Mouse (Mus musculus) intestine, postnatal 0 days (tissue): ENCODE measurements around the gene Ccnl2. TPM values are rescaled to one million over a fixed set of nuclear protein-coding genes. Genes with fewer than 3 reads are reported as not detected.

Source experiments
- ATAC-seq: fragments of 200-750 bp; cut with Nextera tagmentation; 2 replicates; pipeline ENCODE4 v1.8.0; 2017; ENCODE audit warnings: mild to moderate bottlenecking, moderate TSS enrichment, moderate library complexity
- H3K27ac ChIP-seq: fragments of 300-500 bp; sonication (generic); 2 replicates; pipeline ENCODE4 v1.5.1; 2014; ENCODE audit warnings: mild to moderate bottlenecking, low read depth, low read length, moderate library complexity
- H3K27me3 ChIP-seq: fragments of 300-500 bp; sonication (generic); replicated peaks from 2 replicates; pipeline ENCODE4 v1.6.1; 2014; ENCODE audit warnings: low read length, mixed read lengths; ENCODE audit not compliant: control insufficient read depth, insufficient read depth
- H3K36me3 ChIP-seq: fragments of 300-500 bp; sonication (generic); 2 replicates; pipeline ENCODE4 v1.6.1; 2014; ENCODE audit warnings: mild to moderate bottlenecking, moderate library complexity; ENCODE audit not compliant: control insufficient read depth, insufficient read depth
- H3K4me1 ChIP-seq: fragments of 300-500 bp; sonication (generic); replicated peaks from 2 replicates; pipeline ENCODE4 v1.6.1; 2014; ENCODE audit warnings: antibody characterized with exemption, low read length, mixed read lengths; ENCODE audit not compliant: control insufficient read depth, insufficient read depth
- H3K4me2 ChIP-seq: fragments of 300-500 bp; sonication (generic); replicated peaks from 2 replicates; pipeline ENCODE4 v1.6.1; 2014; ENCODE audit warnings: low read depth, mild to moderate bottlenecking, moderate library complexity
- H3K4me3 ChIP-seq: fragments of 300-500 bp; sonication (generic); 2 replicates; pipeline ENCODE4 v1.5.1; 2014; ENCODE audit warnings: low read depth, low read length
- H3K9ac ChIP-seq: fragments of 300-500 bp; sonication (generic); 2 replicates; pipeline ENCODE4 v1.6.1; 2014; ENCODE audit warnings: mild to moderate bottlenecking, low read depth, low read length
- H3K9me3 ChIP-seq: fragments of 300-500 bp; sonication (generic); 2 replicates; pipeline ENCODE4 v1.6.1; 2016; ENCODE audit warnings: mixed run types; ENCODE audit not compliant: control insufficient read depth
- CTCF ChIP-seq: sonication (generic); IDR thresholded peaks from 2 replicates; pipeline ENCODE4 v1.5.1; 2016; ENCODE audit warnings: low read depth, mild to moderate bottlenecking, control low read depth, antibody characterized with exemption, moderate library complexity
- WGBS: fragments of 180-500 bp; shearing (Covaris S2); extraction: QIAGEN DNeasy Blood & Tissue Kit; methylation state at CpG from one replicate; pipeline ENCODE4 v1.1.7; 2014; 5-methylcytosine and 5-hydroxymethylcytosine counted together
- polyA plus RNA-seq: library from polyadenylated mRNA; unstranded; fragments of >200 nt; fragmentation: Nextera tagmentation; extraction: Ambion mirVana; gene quantifications from 2 replicates; pipeline ENCODE4 v1.2.1, GENCODE M21; 2015

The Ccnl2 gene
- polyA plus RNA-seq, 1 experiment from 2014 or later, result 54.7 TPM

DNA sequence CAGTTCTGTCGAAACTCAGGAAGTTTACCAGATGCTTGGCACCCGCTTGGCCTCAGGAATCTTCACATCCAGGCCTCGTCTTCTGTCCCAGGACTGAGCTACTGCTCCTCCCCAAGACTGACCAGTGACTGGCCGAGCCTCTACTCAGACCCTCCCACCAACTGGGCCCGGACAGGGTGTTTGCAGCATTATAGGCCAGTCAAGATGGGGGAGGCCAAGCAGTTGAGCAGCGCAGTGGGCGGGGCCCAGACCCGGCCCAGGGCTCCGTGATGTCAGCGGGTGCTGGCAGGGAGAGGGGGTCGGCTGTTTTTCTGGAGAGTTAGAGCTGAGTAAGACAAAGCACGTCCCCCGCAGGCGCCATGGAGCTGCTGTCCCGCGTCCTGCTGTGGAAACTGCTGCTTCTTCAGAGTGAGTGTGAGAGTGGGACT is 27.2 kb downstream of the Ccnl2 start, which contains the start of gene Mxra8:
Gene Mxra8 (plus strand): TSS at position 198 of the 428 bp plus-strand sequence.
- Histone ChIP-seq H3K4me3 (peak within 1 kb of the TSS; percentile 50), H3K4me1 (no peaks in the 10 kb centered on the region), H3K36me3 (peaks cover 9% of the 10 kb centered on the region; the same call in 1 of the 2 replicates), H3K27ac (peak within 1 kb of the TSS; percentile 74), H3K9ac (peak within 1 kb of the TSS; percentile 58), H3K27me3 (no peaks in the 10 kb centered on the region), H3K9me3 (no peaks in the 10 kb centered on the region), H3K4me2 (peak within 1 kb of the TSS; percentile 87)
- 25% methylated on average over 16 of the region's 16 CpGs for WGBS
- ATAC-seq, result peak; percentile 62
- TF ChIP-seq CTCF, result no peak

GRCm38 (mm10) chr4:155840076-155841002 is 28.1 kb downstream of the Ccnl2 start:
- WGBS, result 16% methylated on average over 8 of the region's 8 CpGs
- peak overlapping the region; percentile 74; the same call in 1 of the 2 replicates for H3K27ac ChIP-seq
- peak; percentile 4; the same call in 1 of the 2 replicates for ATAC-seq

DNA sequence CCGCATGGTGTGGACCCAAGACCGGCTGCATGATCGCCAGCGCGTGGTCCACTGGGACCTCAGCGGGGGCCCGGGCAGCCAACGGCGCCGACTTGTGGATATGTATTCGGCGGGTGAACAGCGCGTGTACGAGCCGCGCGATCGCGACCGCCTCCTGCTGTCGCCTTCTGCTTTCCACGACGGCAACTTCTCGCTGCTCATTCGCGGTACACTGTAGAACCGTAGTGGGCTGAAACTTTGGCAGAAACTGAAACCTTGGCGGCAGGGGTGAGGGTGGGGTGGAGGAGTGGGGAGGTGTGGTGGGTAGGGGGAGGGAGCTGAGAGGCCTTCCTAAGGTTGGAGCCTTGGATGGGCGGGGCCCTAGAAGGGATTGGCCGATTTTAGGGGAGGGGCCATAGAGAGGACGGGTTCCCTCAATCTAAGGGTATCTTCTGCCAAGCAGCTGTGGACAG is 28.7 kb downstream of the Ccnl2 start:
- Histone ChIP-seq H3K9ac (peak overlapping the region; percentile 55; the same call in 1 of the 2 replicates), H3K36me3 (peaks cover 9% of the 10 kb centered on the region; the same call in 1 of the 2 replicates), H3K4me3 (peak overlapping the region; percentile 50), H3K4me1 (no peaks in the 10 kb centered on the region), H3K27ac (0 out of 2 replicates have a peak overlapping the region, but pooled peaks have one; percentile 2), H3K27me3 (no peaks in the 10 kb centered on the region), H3K4me2 (peak overlapping the region; percentile 87), H3K9me3 (no peaks in the 10 kb centered on the region)
- peak; percentile 74 for TF ChIP-seq CTCF
- ATAC-seq, result peak; percentile 66
- WGBS, result under 1% methylated on average over 32 of the region's 32 CpGs

More at GRCm38 (mm10) chr4:155840076-155841002, 28.1 kb downstream of the Ccnl2 start:
- H3K27me3 ChIP-seq, result no peaks in the 10 kb centered on the region
- H3K4me3 ChIP-seq, result peak overlapping the region; percentile 50
- H3K4me2 ChIP-seq, result peak overlapping the region; percentile 87
- H3K9ac ChIP-seq, result peak overlapping the region; percentile 58
- no peaks in the 10 kb centered on the region for H3K4me1 ChIP-seq
- TF ChIP-seq CTCF, result no peak
- peaks cover 9% of the 10 kb centered on the region; the same call in 1 of the 2 replicates for H3K36me3 ChIP-seq
- no peaks in the 10 kb centered on the region for H3K9me3 ChIP-seq

GRCm38 (mm10) chr4:155841651-155842270 is 29.5 kb downstream of the Ccnl2 start:
- no peaks in the 10 kb centered on the region for H3K27me3 ChIP-seq
- no peak for TF ChIP-seq CTCF
- H3K4me2 ChIP-seq, result peak overlapping the region; percentile 87
- H3K36me3 ChIP-seq, result peaks cover 9% of the 10 kb centered on the region; the same call in 1 of the 2 replicates
- H3K27ac ChIP-seq, result no peak overlapping the region
- peak overlapping the region; percentile 50 for H3K4me3 ChIP-seq
- no peaks in the 10 kb centered on the region for H3K4me1 ChIP-seq
- H3K9me3 ChIP-seq, result no peaks in the 10 kb centered on the region
- WGBS, result 37% methylated on average over 38 of the region's 38 CpGs
- H3K9ac ChIP-seq, result no peak overlapping the region
- ATAC-seq, result no peak

DNA sequence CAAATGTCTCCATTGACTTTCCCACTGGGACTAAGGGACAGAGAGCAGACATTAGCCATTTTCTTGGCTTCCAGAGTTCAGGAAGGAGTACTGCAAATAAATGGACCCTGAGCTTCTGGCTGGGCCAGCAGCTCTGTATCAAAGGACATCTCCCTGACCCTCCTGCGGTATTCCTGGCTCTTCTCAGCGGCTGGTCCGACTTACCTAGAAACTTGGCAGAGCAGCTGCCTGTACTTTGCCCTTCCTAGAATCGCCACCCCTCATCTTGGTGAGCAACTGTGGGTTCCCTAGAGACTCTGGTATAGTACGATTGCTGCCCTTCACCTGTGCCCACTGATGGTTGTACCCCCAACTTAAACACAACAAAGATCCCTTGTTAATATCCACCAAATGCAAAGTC is 30.9 kb downstream of the Ccnl2 start:
- 73% methylated on average over 5 of the region's 5 CpGs for WGBS
- Histone ChIP-seq H3K27ac (no peak overlapping the region), H3K9me3 (no peaks in the 10 kb centered on the region), H3K4me2 (no peak overlapping the region), H3K4me3 (no peak overlapping the region), H3K9ac (no peak overlapping the region), H3K27me3 (no peaks in the 10 kb centered on the region), H3K36me3 (peaks cover 9% of the 10 kb centered on the region; the same call in 1 of the 2 replicates), H3K4me1 (no peaks in the 10 kb centered on the region)
- ATAC-seq, result no peak
- TF ChIP-seq CTCF, result no peak
